Mouse (Mus musculus) erythroid progenitor cell, adult 5-6 weeks (primary cell): Measurements from ENCODE around the gene Rab17. TPM values are rescaled to one million over a fixed set of nuclear protein-coding genes. Genes with fewer than 3 reads are reported as not detected.

Experiments
- ATAC-seq: replicated peaks from 2 replicates; pipeline ENCODE4 v1.8.0; 2016; ENCODE audit warnings: moderate number of reproducible peaks, mild to moderate bottlenecking, moderate TSS enrichment, inconsistent platforms; ENCODE audit not compliant: poor library complexity, low FRiP score, severe bottlenecking
- total RNA-seq, 2 experiments: library from RNA; stranded (forward) in 1 of 2; stranded (reverse) in 1 of 2; fragments of 150-400 nt in 1 of 2; fragments of 186-747, 209-891 nt in 1 of 2; gene quantifications; 2 replicates each; pipeline versions ENCODE4 v1.2.3 to v1.2.4; 2015 to 2017; ENCODE audit warnings: low replicate concordance in 2 of 2

Rab17 gene
- total RNA-seq, 2 experiments from 2014 or later: not detected

DNA sequence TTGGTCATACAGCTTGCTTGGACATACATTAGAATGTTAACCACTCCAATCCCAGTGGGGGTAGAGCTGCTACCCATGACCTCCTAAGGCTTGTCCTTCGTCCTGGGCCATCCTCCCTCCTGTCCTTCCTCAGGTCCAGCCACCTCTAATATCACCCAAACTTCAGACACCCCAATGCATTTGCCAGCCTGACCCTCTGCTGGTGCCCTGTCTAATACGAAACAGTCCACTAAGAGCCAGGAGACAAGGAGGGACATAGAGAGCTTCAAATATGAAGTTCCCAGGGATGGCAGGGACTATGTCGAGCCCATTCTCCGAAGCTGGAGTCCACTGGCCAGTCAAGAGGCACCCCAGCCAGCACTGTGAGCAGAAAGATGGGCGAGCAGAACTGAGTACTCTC lies 28.2 kb upstream of the Rab17 start:
- no peak for ATAC-seq

DNA sequence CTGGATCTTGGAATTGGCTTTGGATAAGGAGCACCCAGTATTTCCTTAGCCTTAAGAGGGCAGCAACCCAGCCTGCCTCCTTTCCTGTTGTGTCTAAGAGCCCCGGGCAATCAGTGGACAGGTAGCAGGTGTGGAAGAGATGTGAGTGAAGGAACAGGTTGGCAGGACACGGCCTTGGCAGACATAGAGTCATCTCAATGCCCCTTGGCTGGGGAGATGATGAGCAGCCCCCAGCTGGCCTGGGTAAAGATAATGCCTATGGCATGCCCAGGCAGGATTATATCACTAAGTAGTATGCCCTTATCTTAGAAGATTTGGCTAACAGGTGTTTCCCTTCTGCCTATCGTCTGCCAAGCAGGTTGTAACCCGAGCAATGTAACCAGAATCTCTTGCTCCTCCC lies 27.7 kb upstream of the Rab17 start:
- no peak for ATAC-seq

GRCm38 (mm10) chr1:90995916-90996315 lies 26.5 kb upstream of the Rab17 start:
- ATAC-seq: no peak

GRCm38 (mm10) chr1:90981346-90981745 lies 11.9 kb upstream of the Rab17 start:
- ATAC-seq: no peak

GRCm38 (mm10) chr1:90980638-90981330 lies 11.3 kb upstream of the Rab17 start:
- ATAC-seq: no peak

DNA sequence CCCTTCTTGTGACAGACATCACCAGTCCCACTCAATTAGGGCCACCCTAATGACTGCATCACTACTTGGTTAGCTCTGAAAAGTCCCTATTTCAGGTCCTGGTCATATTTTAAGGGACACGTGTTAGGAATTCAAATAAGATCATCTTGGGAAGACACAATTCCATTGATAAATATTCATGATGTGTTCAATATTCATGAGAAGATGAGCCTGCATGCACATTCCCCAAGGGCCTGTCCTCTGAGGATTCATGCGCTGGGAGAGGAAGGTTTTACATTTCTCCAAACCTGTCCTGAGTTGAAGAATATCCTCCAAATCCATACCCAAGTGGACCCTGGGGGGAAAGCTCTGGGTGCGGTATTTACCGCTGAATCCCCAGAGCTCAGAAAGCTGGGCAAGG lies 6.5 kb upstream of the Rab17 start:
- ATAC-seq: no peak

GRCm38 (mm10) chr1:90974906-90975649 lies 5.6 kb upstream of the Rab17 start:
- no peak for ATAC-seq

GRCm38 (mm10) chr1:90973574-90973911 lies 4.1 kb upstream of the Rab17 start:
- ATAC-seq: no peak

DNA sequence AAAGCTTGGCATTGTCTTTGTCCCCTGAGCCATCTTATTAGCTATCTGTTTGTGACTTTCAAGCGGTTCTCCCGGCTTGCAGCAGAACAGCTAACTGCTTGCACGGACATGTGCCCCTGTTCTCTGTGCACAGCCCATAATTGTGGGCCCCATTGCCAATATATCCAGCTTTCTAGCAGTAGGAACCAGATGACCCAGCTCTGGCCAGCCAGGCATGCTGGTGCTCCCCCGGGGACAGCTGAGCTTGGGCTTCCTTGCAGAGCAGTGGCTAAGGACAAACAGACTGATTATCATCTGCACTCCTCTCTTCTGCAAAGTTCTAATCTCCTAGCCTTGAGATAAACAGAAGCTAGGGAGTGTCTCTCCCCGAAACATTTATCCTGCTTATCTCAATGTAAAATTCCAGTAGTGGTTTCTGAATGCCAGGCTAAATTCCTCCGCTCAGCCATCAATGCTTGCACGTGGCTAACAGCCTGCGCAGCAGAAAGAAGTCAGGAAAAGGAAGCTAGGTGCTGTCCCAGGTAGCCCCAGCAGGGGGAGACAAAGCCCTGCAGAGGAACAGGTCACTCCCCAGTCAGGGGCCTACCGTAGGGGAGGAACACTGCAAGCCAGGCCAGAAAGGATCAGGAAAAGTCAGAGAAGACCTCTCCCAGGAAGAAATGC lies 3.6 kb upstream of the Rab17 start:
- no peak; the same call in 1 of the 2 replicates for ATAC-seq

GRCm38 (mm10) chr1:90969881-90970390 lies 475 bp upstream of the Rab17 start:
- ATAC-seq: no peak

DNA sequence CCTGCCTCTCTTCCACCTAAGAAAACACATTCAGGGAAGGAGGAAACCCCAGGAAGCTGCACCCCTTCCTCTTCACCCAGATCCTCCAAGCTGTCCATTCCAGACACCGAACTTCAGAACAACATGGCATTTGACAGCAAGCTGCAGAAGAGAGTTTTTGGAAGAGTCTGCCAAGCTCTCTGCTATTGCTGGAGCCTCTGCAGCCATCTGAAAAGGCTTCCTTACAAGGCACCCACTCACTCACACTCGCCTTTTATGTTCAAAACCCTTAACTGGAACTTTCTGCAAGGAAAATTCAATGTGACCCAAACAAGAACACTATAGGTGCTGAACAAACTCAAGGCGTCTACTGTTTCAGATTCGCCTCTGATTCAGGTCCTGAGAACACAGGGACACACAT lies 812 bp downstream of the Rab17 start:
- ATAC-seq: no peak

DNA sequence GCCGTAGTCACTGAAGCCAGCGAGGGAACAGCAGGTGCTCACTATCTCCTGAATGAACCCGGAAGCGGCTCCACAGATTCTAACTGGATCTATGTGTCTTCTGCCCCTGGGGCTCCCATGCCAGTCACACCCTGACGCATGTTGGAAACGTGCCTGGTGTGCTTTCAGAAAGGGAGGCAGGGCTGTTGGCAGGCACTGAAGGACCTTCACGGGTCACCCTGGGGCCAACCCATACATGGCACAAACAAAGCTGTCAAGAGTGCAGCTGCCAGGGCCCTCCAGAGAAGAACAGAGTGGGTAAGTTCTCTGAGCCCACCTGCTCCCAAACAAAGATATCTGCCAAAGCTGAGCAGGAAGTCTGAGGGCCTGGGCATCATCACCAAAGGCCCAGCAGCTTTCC lies 1.9 kb downstream of the Rab17 start:
- ATAC-seq: no peak

GRCm38 (mm10) chr1:90962994-90963393 lies 6.5 kb downstream of the Rab17 start:
- no peak for ATAC-seq

GRCm38 (mm10) chr1:90962526-90962925 lies 6.9 kb downstream of the Rab17 start:
- ATAC-seq: no peak

DNA sequence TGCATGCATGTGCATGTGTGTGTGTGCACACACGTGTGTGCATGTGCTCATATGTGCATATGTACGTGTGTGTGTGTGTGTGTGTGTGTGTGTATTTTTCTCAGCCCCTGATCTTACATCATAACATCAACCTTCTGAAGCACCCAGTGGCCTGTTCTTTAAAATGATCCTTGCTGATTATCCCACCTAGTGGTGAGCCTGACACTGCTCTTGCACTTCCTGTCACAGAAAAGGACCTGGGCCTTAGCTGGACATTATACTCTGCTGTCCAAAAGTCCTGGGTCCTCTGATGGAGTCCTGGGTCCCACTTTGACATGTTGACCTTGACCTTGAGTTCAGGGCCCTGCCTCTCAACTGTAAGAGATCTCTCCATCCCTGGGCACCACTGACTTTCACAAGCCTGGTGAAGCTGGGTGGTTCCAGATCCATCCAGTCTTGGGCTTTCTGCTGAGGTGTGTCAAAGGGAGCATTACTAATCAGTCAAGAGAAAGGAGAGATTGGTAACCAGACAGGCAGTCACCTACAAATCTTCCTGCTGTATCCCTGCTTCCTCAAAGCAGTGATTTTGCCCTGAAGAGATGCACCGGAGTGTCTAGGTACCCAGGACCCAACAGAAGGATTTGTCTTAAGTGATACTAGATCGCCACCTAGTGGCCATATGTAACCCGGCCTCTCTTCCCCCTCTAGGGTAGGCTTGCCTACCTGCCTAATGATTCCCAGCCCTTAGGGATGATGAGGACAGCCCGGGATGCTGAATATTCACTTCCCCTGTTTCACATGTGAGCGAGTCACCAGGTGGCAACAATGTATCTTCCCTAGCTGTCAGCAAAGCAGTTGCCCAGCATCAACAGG lies 13.0 kb downstream of the Rab17 start:
- ATAC-seq: no peak

DNA sequence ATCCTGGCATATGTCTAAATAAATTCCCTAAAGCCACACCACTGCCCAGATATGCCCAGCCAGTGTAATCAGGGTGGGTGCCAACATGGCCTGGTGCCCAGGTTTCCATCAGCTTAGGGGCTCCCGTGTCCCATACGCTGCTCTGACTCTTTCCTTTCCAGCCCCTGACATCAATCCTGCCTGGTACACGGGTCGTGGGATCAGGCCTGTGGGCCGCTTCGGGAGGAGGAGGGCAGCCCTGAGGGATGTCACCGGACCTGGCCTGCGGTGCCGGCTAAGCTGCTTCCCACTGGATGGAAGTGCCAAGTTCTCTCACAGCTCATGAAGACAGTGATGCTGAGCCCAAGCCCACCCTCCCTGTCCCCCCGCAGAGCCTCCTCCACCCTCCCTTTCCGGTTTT lies 15.8 kb downstream of the Rab17 start:
- ATAC-seq: no peak

GRCm38 (mm10) chr1:90952808-90953207 lies 16.7 kb downstream of the Rab17 start, which contains the start of gene Prlh:
Prlh (plus strand) TSS chr1:90953108.
- no peak for ATAC-seq

DNA sequence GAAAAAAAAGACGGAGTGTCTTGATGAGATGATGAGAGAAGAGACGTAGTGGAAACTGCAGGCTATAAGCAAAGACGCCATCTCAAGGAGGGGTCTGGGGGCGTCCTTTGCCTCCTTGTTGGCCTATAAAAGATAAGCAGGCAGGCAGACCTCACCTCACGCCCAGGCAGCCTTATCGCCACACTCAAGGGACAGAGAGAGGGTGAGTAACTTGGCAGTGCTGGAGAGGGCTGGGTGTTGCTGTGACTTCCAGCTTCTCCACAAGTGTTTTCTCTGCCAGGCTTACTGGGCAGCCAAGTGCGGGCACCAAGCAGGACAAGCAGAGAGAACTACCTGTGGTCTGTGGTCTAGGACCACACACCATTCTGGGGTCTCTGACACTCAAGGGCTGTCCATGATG lies 17.8 kb downstream of the Rab17 start:
- no peak for ATAC-seq

- no peak for ATAC-seq
Observed at GRCm38 (mm10) chr1:90949309-90949708, 20.2 kb downstream of the Rab17 start.

DNA sequence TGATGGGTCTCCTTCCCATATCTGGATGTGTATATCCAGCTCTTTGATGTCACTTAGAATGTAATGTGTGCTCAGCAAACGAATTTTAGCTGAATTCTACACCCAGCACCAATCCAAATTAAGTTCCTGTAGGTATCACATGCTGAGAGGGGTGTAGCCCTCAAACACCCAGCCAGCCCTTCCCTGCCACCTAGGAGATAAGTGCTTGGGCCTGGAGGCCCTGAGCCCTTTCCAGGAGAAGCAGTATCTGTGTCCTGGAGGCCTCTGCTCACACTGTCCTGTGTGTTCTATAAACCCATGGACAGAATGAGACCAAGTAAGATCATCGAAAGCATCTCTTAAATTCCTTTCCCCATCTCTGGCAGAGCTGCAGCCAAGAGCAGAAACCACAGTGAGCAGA lies 22.2 kb downstream of the Rab17 start:
- ATAC-seq: no peak
